Mouse (Mus musculus) gastrocnemius, adult 8-10 months (tissue): ENCODE measurements around the gene Cnot6. TPM values are rescaled to one million over a fixed set of nuclear protein-coding genes. Genes with fewer than 3 reads are reported as not detected.

Source experiments
- DNase-seq, 2 experiments: peaks; one replicate each; pipeline ENCODE4 v3.0.0; 2022; ENCODE audit warnings: low spot score in 2 of 2
- total RNA-seq, 4 experiments: library from RNA; stranded (reverse); gene quantifications; 2 replicates each; pipeline ENCODE4 v1.2.4; 2022

Gene Cnot6
- total RNA-seq, result 10 to 100 TPM in 2 of 4 experiments, 1 to 10 TPM in 2; 7.9 to 14.0 (median 9.8) TPM

DNA sequence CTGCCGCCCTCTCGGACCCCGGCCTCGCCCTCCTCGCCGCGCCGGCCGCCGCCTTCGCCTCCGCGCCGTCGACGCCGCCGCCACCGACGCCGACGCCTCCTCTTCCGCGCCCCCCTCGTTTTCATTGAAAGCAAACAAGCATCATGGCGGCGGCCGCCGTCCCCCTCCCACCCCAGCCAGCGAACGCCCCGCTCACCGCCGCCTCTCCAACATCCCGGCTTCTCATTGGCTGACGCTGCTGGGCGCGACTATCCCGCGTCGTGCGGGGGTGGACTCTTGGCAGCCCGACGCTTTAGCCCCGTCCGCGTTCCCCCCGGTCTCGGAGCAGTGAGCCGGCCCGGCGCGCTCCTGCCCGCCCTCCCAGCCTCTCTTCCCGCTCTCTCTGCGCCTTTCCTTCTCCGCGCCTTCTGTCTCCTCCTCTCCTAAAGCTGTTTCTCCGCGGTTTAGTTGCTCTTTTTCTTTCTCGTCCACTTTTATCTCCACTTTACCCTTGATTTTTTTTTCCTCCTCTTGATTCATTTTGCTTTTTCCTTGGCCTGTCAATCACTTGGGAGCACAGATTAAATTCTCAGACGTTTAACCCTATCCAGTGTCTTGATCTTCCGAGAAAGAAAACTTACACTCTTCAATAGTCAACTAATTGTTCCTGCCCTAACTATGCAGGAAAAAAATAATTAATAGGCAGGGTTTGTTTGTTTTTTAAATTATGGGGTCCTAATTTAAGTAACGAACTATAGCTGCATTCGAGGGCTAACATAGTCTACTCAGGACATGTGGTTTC lies at the start of gene Cnot6:
Gene Cnot6 (minus strand): TSS at position 169 of the 781 bp plus-strand sequence.
- DNase-seq, result peak; percentile 94

DNA sequence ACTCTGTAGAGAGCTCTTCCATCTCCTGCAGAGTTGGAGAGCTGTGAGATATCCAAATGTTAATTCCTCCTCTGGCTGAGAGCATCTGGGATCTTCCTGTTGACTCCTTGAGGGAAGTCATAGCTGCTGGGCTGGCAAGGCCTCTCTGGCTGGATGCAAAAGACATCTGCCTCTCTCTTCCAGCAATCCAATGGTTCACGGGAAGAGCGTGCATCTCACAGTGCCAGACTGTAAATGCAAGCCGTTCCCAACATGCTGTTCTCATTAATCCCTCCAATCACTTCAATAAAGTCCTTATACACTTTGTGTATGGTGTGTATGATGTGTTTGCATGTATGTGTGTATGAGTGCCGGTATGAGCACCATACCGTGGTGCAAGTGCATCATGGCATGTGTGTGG lies 48.6 kb upstream of the Cnot6 start:
- no peak for DNase-seq

GRCm38 (mm10) chr11:49758096-49758495 lies 45.6 kb upstream of the Cnot6 start:
- no peak for DNase-seq

GRCm38 (mm10) chr11:49754958-49755665 lies 42.6 kb upstream of the Cnot6 start:
- peak; percentile 53 to 54 for DNase-seq

- no peak for DNase-seq
Observed at GRCm38 (mm10) chr11:49746756-49747155, 34.2 kb upstream of the Cnot6 start.

DNA sequence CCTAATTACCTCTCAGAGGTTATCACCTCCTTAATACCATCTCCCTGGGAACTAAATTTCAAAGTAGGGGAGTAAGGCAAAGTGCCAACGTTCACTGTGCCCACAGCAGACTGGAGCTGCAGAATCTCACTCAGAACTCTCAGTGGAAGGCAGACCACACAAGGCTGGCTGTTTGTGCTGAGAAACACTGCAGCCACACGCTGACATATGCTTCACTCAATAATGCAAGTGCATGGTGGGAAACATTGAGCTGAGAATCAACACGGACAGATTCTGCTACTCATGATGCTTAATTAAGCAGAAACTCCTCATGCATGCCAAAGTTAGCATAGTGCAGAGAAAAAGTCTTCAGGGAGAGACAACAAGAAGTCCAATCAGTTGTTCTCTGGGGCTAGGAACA lies 33.3 kb upstream of the Cnot6 start:
- DNase-seq, result no peak

- DNase-seq, result no peak
Observed at GRCm38 (mm10) chr11:49744981-49745380, 32.5 kb upstream of the Cnot6 start.

- no peak for DNase-seq
Observed at GRCm38 (mm10) chr11:49743634-49744033, 31.1 kb upstream of the Cnot6 start.

GRCm38 (mm10) chr11:49742248-49742647 lies 29.7 kb upstream of the Cnot6 start:
- DNase-seq, result no peak

- no peak for DNase-seq
Observed at GRCm38 (mm10) chr11:49739776-49740175, 27.3 kb upstream of the Cnot6 start.

DNA sequence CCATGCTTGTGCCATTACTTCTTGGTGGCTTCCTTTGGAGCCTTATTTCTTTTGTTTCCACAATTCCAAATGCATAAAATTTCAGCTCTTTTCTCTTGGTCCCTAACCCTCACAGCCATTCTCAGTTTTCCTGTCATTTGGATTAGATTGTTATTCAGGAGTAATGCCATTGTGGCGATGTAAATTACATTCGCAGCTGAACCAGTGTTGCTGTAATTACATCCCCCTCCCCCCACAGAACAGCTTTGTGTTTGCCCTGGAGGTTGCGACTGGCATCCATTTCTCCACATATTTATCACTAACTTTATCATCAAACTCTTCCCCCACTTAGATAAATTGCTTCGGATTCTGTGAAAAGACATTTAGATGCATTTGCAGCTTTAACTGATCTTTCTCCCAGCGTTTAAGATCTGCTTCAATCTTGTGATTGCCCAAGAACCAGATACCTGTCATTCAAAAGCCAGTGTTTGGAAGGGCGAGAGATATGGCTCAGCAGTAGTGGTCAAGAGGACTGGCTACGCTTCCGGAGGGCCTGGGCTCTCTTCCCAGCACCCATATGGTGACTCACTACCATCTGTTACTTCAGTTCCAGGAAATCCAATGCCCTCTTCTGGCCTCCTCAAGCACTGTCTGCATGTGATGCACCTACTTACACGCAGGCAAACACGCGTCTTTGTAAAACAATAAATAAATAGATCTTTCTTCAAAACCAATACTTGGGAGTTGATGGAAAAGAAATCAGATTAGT lies 26.3 kb upstream of the Cnot6 start:
- no peak for DNase-seq

DNA sequence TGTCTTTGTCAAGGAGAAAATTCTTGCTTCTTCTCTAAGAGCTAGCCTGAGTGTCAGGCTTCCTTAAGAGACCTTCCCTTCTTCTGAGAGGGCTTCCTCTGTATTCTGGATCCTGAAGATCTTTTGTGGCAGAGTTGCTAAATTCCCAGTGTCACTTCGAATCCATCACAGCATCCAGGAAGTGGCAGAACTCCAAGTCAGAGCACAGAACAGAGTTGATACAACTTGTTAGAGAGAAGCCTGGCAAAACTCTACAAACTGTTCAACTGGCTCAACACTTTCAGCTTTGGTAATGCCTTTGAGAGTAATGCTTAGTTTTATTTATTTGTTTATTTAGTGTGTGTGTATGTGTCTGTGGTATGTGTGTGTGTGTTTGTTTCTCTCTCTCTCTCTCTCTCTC lies 25.1 kb upstream of the Cnot6 start:
- no peak for DNase-seq

DNA sequence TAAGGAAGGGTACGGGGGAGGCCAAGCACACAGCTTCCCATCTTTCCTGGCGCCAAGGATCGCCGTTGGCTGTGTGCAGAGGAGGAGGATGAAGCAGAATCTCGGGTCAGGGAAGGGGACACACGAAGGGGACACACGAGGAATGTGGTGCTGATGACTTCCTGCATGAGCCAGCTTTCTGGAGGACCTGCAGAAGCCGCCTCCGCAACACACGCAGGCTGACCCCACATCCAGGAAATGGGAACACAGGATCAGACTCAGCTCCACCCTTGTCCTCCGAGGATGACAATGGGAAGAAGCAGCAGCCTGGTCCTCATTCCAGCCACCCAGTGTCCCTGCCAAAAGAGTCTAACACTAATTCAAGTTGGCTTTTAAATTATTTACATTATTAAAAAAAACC lies 22.2 kb upstream of the Cnot6 start:
- no peak for DNase-seq

GRCm38 (mm10) chr11:49730275-49730948 lies 17.9 kb upstream of the Cnot6 start:
- peak in 1 of 2 experiments; percentile 33 for DNase-seq

- DNase-seq, result no peak
Observed at GRCm38 (mm10) chr11:49727877-49728276, 15.4 kb upstream of the Cnot6 start.

DNA sequence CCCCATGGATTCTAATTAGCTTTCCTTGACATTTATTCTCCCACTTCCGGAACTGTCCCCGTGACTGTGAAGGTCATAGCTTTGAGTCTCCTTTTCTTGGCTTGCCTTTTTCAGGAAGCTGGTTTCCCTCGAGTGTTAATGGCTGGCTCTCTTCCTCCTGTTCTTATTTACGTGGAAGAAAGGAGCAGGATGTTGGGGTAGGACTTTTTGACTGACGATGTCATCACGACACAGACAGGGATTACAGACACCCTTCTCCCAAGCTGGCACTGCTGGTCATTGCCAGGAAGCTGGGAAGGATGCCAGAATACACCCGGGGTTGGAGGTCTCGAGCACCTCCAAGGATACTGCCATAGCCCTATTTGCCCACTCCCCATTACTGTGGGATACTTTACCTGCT lies 14.3 kb upstream of the Cnot6 start:
- no peak for DNase-seq

DNA sequence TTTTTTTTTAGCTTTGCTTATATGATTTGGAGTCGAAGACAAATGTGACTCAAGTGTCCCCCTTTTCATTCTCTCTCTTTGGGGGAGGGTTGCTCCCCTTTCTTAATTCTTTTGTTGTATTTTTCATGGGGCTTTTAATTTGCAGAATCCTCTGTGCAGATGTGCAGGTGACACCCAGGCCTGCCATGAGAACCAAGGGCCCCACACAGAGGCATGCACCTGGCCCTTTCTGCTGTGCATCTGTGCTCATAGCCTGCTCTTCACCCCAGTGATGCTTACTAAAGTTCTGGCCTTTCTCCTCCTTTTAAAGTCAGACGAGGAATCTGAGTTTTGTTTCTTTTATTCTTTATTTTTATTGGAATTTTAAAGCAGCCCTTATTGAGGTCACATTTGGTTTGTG lies 12.2 kb upstream of the Cnot6 start:
- no peak for DNase-seq

DNA sequence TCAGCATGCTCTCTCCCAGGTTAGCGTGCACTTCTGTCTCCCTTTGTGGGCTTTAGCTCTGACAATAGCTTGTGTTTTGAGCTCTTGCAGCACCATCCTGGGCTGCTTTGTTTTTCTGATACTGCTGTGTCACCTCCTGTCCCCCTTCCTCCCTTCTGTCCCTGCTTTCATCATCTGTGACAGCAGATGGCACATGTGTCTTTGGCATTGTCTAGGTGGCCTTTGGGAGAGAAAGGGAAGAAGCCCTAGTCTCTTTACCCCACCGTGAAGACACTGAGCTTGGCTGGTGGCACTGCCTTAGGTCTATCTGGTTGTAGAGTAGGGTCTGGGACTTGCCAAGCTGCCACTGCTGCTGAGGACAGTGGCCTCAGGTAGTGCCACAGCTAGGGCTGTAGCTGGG lies 10.8 kb upstream of the Cnot6 start:
- DNase-seq, result no peak

GRCm38 (mm10) chr11:49722692-49723091 lies 10.2 kb upstream of the Cnot6 start:
- DNase-seq, result no peak

DNA sequence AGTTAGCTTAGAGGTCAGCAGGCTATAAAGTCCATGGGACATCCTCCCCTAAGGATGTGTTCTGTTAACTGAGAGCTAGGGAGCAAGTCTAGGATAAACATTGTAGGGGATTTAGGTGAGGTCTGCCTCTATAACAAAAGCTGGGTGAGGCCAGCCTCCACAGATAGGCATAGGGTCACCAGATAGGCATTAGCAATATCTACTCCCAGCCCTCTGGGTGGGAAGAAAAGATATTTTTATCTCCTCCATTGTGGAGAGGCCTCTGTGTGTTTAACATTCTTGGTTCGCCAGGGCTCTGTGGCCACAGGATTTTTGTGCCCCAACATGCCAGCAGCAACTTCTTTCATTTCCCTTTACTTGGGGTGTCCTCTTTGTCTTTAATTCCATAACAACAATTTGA lies 8.8 kb upstream of the Cnot6 start:
- no peak for DNase-seq

GRCm38 (mm10) chr11:49719466-49720151 lies 7.1 kb upstream of the Cnot6 start:
- no peak for DNase-seq
